Mouse (Mus musculus) kidney, embryonic 15.5 days (tissue): ENCODE data around the gene Lrrc3. TPM values are rescaled to one million over a fixed set of nuclear protein-coding genes. Genes with fewer than 3 reads are reported as not detected.
"Not testable (repeated sequence)": the region's sequence is repeated elsewhere in the genome, so short reads cannot be mapped to it uniquely, and the experiment has no call there.

Source experiments
- ATAC-seq: fragments of 200-750 bp; cut with Nextera tagmentation; replicated peaks from 2 replicates; pipeline ENCODE4 v1.8.0; 2017; ENCODE audit warnings: moderate TSS enrichment; ENCODE audit not compliant: low FRiP score
- H3K27ac ChIP-seq: fragments of 300-500 bp; sonication (generic); 2 replicates; pipeline ENCODE4 v1.5.1; 2015; ENCODE audit warnings: mild to moderate bottlenecking, inconsistent platforms
- H3K27me3 ChIP-seq: fragments of 300-500 bp; sonication (generic); 2 replicates; pipeline ENCODE4 v1.6.1; 2015; ENCODE audit warnings: inconsistent platforms
- H3K36me3 ChIP-seq: fragments of 300-500 bp; sonication (generic); 2 replicates; pipeline ENCODE4 v1.6.1; 2015; ENCODE audit warnings: inconsistent platforms
- H3K4me1 ChIP-seq: fragments of 300-500 bp; sonication (generic); 2 replicates; pipeline ENCODE4 v1.6.1; 2015; ENCODE audit warnings: inconsistent platforms
- H3K4me2 ChIP-seq: fragments of 300-500 bp; sonication (generic); 2 replicates; pipeline ENCODE4 v1.6.1; 2015; ENCODE audit warnings: moderate library complexity, mild to moderate bottlenecking, inconsistent platforms
- H3K4me3 ChIP-seq: fragments of 300-500 bp; sonication (generic); replicated peaks from 2 replicates; pipeline ENCODE4 v1.5.1; 2015; ENCODE audit warnings: mild to moderate bottlenecking, inconsistent platforms
- H3K9ac ChIP-seq: fragments of 300-500 bp; sonication (generic); 2 replicates; pipeline ENCODE4 v1.6.1; 2015; ENCODE audit warnings: mild to moderate bottlenecking, inconsistent platforms
- H3K9me3 ChIP-seq: fragments of 300-500 bp; sonication (generic); replicated peaks from 2 replicates; pipeline ENCODE4 v1.6.1; 2016; ENCODE audit warnings: inconsistent platforms
- WGBS: fragments of 180-500 bp; shearing (Covaris S2); methylation state at CpG from one replicate; pipeline ENCODE4 v1.1.7; 2015; ENCODE audit warnings: mixed read lengths; 5-methylcytosine and 5-hydroxymethylcytosine counted together
- polyA plus RNA-seq: library from polyadenylated mRNA; unstranded; fragments of >200 nt; fragmentation: Nextera tagmentation; extraction: Ambion mirVana; gene quantifications from 2 replicates; pipeline ENCODE4 v1.2.1, GENCODE M21; 2015

Gene Lrrc3
- 3.8 and 4.8 TPM in 2 replicates for polyA plus RNA-seq

- Histone ChIP-seq H3K4me1 (peaks cover 13% of the 10 kb centered on the region), H3K4me3 (peak within 1 kb of the TSS; percentile 68), H3K36me3 (no peaks in the 10 kb centered on the region), H3K9me3 (no peaks in the 10 kb centered on the region), H3K4me2 (peak within 1 kb of the TSS; percentile 80), H3K27me3 (0 out of 2 replicates have a peak, but pooled peaks cover 6% of the 10 kb centered on the region), H3K9ac (peak within 1 kb of the TSS; percentile 61), H3K27ac (no peak within 1 kb of the TSS)
- peak; percentile 87 for ATAC-seq
- WGBS = 1% methylated on average over 33 of the region's 46 CpGs
Observed at GRCm38 (mm10) chr10:77902211-77902893, at the start of gene Lrrc3. Gene Lrrc3 (minus strand): TSS chr10:77902536.

GRCm38 (mm10) chr10:77950468-77950867 lies 48.1 kb upstream of the Lrrc3 start:
- H3K36me3 ChIP-seq, H3K4me3 ChIP-seq, H3K9me3 ChIP-seq, H3K4me2 ChIP-seq, H3K4me1 ChIP-seq, H3K27ac ChIP-seq, H3K9ac ChIP-seq, ATAC-seq, H3K27me3 ChIP-seq: not testable (repeated sequence)
- 92% methylated on average over 9 of the region's 12 CpGs for WGBS

- Histone ChIP-seq H3K9me3 (no peaks in the 10 kb centered on the region), H3K4me2 (no peak overlapping the region), H3K9ac (no peak overlapping the region), H3K27ac (no peak overlapping the region), H3K27me3 (no peaks in the 10 kb centered on the region), H3K36me3 (no peaks in the 10 kb centered on the region), H3K4me1 (no peaks in the 10 kb centered on the region), H3K4me3 (no peak overlapping the region)
- 76% methylated on average over 2 of the region's 2 CpGs for WGBS
- ATAC-seq = no peak
Observed at GRCm38 (mm10) chr10:77939685-77940084, 37.3 kb upstream of the Lrrc3 start.

GRCm38 (mm10) chr10:77927375-77927774 lies 25.0 kb upstream of the Lrrc3 start:
- no peaks in the 10 kb centered on the region for H3K9me3 ChIP-seq
- H3K36me3 ChIP-seq = no peaks in the 10 kb centered on the region
- 85% methylated on average over 10 of the region's 10 CpGs for WGBS
- H3K27ac ChIP-seq = no peak overlapping the region
- no peak overlapping the region for H3K9ac ChIP-seq
- no peak overlapping the region for H3K4me3 ChIP-seq
- no peaks in the 10 kb centered on the region for H3K27me3 ChIP-seq
- H3K4me1 ChIP-seq = no peaks in the 10 kb centered on the region
- no peak overlapping the region for H3K4me2 ChIP-seq
- no peak for ATAC-seq

- 45% methylated on average over 7 of the region's 7 CpGs for WGBS
- ATAC-seq = no peak
- H3K4me1 ChIP-seq = no peaks in the 10 kb centered on the region
Observed at GRCm38 (mm10) chr10:77926140-77926539, 23.8 kb upstream of the Lrrc3 start.

GRCm38 (mm10) chr10:77922681-77923080 lies 20.3 kb upstream of the Lrrc3 start:
- Histone ChIP-seq H3K4me1 (no peaks in the 10 kb centered on the region), H3K9ac (no peak overlapping the region), H3K27ac (no peak overlapping the region), H3K4me3 (no peak overlapping the region), H3K4me2 (no peak overlapping the region), H3K9me3 (no peaks in the 10 kb centered on the region), H3K36me3 (no peaks in the 10 kb centered on the region), H3K27me3 (no peaks in the 10 kb centered on the region)
- WGBS = 57% methylated on average over 4 of the region's 4 CpGs
- no peak for ATAC-seq

More at GRCm38 (mm10) chr10:77926140-77926539, 23.8 kb upstream of the Lrrc3 start:
- Histone ChIP-seq H3K4me3 (no peak overlapping the region), H3K9me3 (no peaks in the 10 kb centered on the region), H3K4me2 (no peak overlapping the region), H3K36me3 (no peaks in the 10 kb centered on the region), H3K9ac (no peak overlapping the region), H3K27ac (no peak overlapping the region), H3K27me3 (no peaks in the 10 kb centered on the region)

GRCm38 (mm10) chr10:77921009-77921408 lies 18.7 kb upstream of the Lrrc3 start:
- 74% methylated on average over 5 of the region's 5 CpGs for WGBS
- Histone ChIP-seq H3K9me3 (no peaks in the 10 kb centered on the region), H3K9ac (no peak overlapping the region), H3K36me3 (no peaks in the 10 kb centered on the region), H3K27ac (no peak overlapping the region), H3K4me2 (no peak overlapping the region), H3K27me3 (no peaks in the 10 kb centered on the region), H3K4me3 (no peak overlapping the region), H3K4me1 (no peaks in the 10 kb centered on the region)
- ATAC-seq = no peak

GRCm38 (mm10) chr10:77916636-77917335 lies 14.4 kb upstream of the Lrrc3 start:
- no peaks in the 10 kb centered on the region for H3K9me3 ChIP-seq
- no peaks in the 10 kb centered on the region for H3K27me3 ChIP-seq
- no peak overlapping the region for H3K9ac ChIP-seq
- H3K27ac ChIP-seq = no peak overlapping the region
- no peaks in the 10 kb centered on the region for H3K36me3 ChIP-seq
- H3K4me1 ChIP-seq = no peaks in the 10 kb centered on the region
- no peak overlapping the region for H3K4me2 ChIP-seq
- ATAC-seq = no peak
- no peak overlapping the region for H3K4me3 ChIP-seq
- 70% methylated on average over 8 of the region's 8 CpGs for WGBS

GRCm38 (mm10) chr10:77913292-77913691 lies 11.0 kb upstream of the Lrrc3 start:
- Histone ChIP-seq H3K9ac (no peak overlapping the region), H3K4me1 (no peaks in the 10 kb centered on the region), H3K36me3 (no peaks in the 10 kb centered on the region), H3K4me3 (no peak overlapping the region), H3K27me3 (no peaks in the 10 kb centered on the region), H3K9me3 (no peaks in the 10 kb centered on the region), H3K4me2 (no peak overlapping the region), H3K27ac (no peak overlapping the region)
- no peak for ATAC-seq
- WGBS = 73% methylated on average over 4 of the region's 4 CpGs

- Histone ChIP-seq H3K4me2 (no peak overlapping the region), H3K27me3 (no peaks in the 10 kb centered on the region), H3K4me1 (no peaks in the 10 kb centered on the region), H3K4me3 (no peak overlapping the region), H3K9me3 (no peaks in the 10 kb centered on the region), H3K27ac (no peak overlapping the region), H3K9ac (no peak overlapping the region), H3K36me3 (no peaks in the 10 kb centered on the region)
- 80% methylated on average over 7 of the region's 7 CpGs for WGBS
- no peak for ATAC-seq
Observed at GRCm38 (mm10) chr10:77912605-77913004, 10.3 kb upstream of the Lrrc3 start.

GRCm38 (mm10) chr10:77902894-77903715 lies 769 bp upstream of the Lrrc3 start:
- H3K4me1 ChIP-seq = peaks cover 13% of the 10 kb centered on the region

GRCm38 (mm10) chr10:77901871-77902210 lies 495 bp downstream of the Lrrc3 start:
- H3K9ac ChIP-seq = peak overlapping the region; percentile 61
- no peak overlapping the region for H3K27ac ChIP-seq
- peak overlapping the region; percentile 80 for H3K4me2 ChIP-seq
- H3K36me3 ChIP-seq = no peaks in the 10 kb centered on the region
- H3K4me1 ChIP-seq = peaks cover 13% of the 10 kb centered on the region
- H3K9me3 ChIP-seq = no peaks in the 10 kb centered on the region
- peak overlapping the region; percentile 68 for H3K4me3 ChIP-seq
- H3K27me3 ChIP-seq = 0 out of 2 replicates have a peak, but pooled peaks cover 6% of the 10 kb centered on the region
- ATAC-seq = peak; percentile 55
- WGBS = 1% methylated on average over 14 of the region's 14 CpGs

More at GRCm38 (mm10) chr10:77902894-77903715, 769 bp upstream of the Lrrc3 start:
- 0 out of 2 replicates have a peak, but pooled peaks cover 6% of the 10 kb centered on the region for H3K27me3 ChIP-seq
- peak overlapping the region; percentile 80 for H3K4me2 ChIP-seq
- WGBS = 5% methylated on average over 34 of the region's 35 CpGs
- H3K9ac ChIP-seq = no peak overlapping the region
- no peaks in the 10 kb centered on the region for H3K36me3 ChIP-seq
- H3K27ac ChIP-seq = no peak overlapping the region
- peak overlapping the region; percentile 68 for H3K4me3 ChIP-seq
- ATAC-seq = peak; percentile 83
- H3K9me3 ChIP-seq = no peaks in the 10 kb centered on the region
